Mouse (Mus musculus): ENCODE measurements around the gene Chrm3.

DNA sequence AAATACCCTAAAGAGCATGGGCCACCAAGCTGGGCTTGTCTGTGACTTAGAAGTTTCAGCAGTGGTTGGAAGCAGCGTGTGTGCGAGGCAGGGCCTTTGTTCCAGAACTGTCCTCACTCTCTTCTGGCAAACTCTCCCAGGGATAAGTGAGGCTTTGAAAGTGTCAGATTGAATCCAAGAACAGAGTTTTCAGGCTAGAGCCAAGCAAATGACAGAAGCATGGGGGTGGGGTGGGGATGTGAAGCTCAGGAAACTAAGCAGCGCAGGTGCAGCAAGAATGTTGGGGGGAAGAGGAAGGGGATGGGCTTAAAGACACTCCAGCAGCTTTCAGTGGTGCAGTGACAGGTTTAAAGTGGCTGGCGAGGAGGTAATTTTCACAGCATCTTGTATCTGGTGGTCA, 388.8 kb downstream of the Chrm3 start:
- TF ChIP-seq POLR2A (IDR thresholded peaks at IDR 0.05; ENCODE audit: low read depth, low read length) = no peak
- TF ChIP-seq CTCF (IDR thresholded peaks at IDR 0.05; ENCODE audit: borderline replicate concordance, insufficient read depth, low read length) = no peak

All from embryonic fibroblast, embryonic 13.5 days (primary cell).